Mouse (Mus musculus) limb, embryonic 12.5 days (tissue): ENCODE results near the gene Foxj2. TPM values are rescaled to one million over a fixed set of nuclear protein-coding genes. Genes with fewer than 3 reads are reported as not detected.

ENCODE experiments used
- ATAC-seq: fragments of 200-750 bp; cut with Nextera tagmentation; 2 replicates; pipeline ENCODE4 v1.8.0; 2017; ENCODE audit warnings: low read depth, moderate TSS enrichment; ENCODE audit not compliant: insufficient number of reproducible peaks, insufficient read depth, low FRiP score, low TSS enrichment
- H3K27ac ChIP-seq: fragments of 300-500 bp; sonication (generic); 2 replicates; pipeline ENCODE4 v1.5.1; 2016; ENCODE audit warnings: mild to moderate bottlenecking, moderate library complexity
- H3K27me3 ChIP-seq: fragments of 300-500 bp; sonication (generic); 2 replicates; pipeline ENCODE4 v1.6.1; 2016; ENCODE audit warnings: mild to moderate bottlenecking, moderate library complexity
- H3K36me3 ChIP-seq: fragments of 300-500 bp; sonication (generic); 2 replicates; pipeline ENCODE4 v1.6.1; 2016; ENCODE audit warnings: mild to moderate bottlenecking, moderate library complexity
- H3K4me1 ChIP-seq: fragments of 300-500 bp; sonication (generic); replicated peaks from 2 replicates; pipeline ENCODE4 v1.6.1; 2016
- H3K4me2 ChIP-seq: fragments of 300-500 bp; sonication (generic); 2 replicates; pipeline ENCODE4 v1.6.1; 2016; ENCODE audit warnings: mild to moderate bottlenecking, moderate library complexity
- H3K4me3 ChIP-seq: fragments of 300-500 bp; sonication (generic); replicated peaks from 2 replicates; pipeline ENCODE4 v1.5.1; 2016; ENCODE audit warnings: mild to moderate bottlenecking
- H3K9ac ChIP-seq: fragments of 300-500 bp; sonication (generic); replicated peaks from 2 replicates; pipeline ENCODE4 v1.6.1; 2016; ENCODE audit warnings: mild to moderate bottlenecking, moderate library complexity
- H3K9me3 ChIP-seq: fragments of 300-500 bp; sonication (generic); 2 replicates; pipeline ENCODE4 v1.6.1; 2016; ENCODE audit warnings: mild to moderate bottlenecking, moderate library complexity
- WGBS: fragments of 180-500 bp; shearing (Covaris S2); methylation state at CpG from one replicate; pipeline ENCODE4 v1.1.7; 2016; 5-methylcytosine and 5-hydroxymethylcytosine counted together
- polyA plus RNA-seq: library from polyadenylated mRNA; unstranded; fragments of >200 nt; fragmentation: Nextera tagmentation; extraction: Ambion mirVana; gene quantifications from 2 replicates; pipeline ENCODE4 v1.2.1, GENCODE M21; 2016

Foxj2 gene
- 4.6 and 6.0 TPM in 2 replicates for polyA plus RNA-seq

GRCm38 (mm10) chr6:122819306-122820070 is at the start of gene Foxj2:
Gene Foxj2 (plus strand): TSS chr6:122819914.
- peak within 1 kb of the TSS; percentile 96 for H3K9ac ChIP-seq
- H3K27ac ChIP-seq = peak within 1 kb of the TSS; percentile 72
- ATAC-seq = peak; percentile 73
- no peaks in the 10 kb centered on the region for H3K9me3 ChIP-seq
- H3K4me1 ChIP-seq = peaks cover 31% of the 10 kb centered on the region
- H3K27me3 ChIP-seq = no peaks in the 10 kb centered on the region
- peak within 1 kb of the TSS; percentile 88 for H3K4me2 ChIP-seq
- 3% methylated on average over 28 of the region's 61 CpGs for WGBS
- H3K4me3 ChIP-seq = peak within 1 kb of the TSS; percentile 89
- H3K36me3 ChIP-seq = no peaks in the 10 kb centered on the region

- no peaks in the 10 kb centered on the region for H3K27me3 ChIP-seq
- no peak overlapping the region for H3K9ac ChIP-seq
- no peak overlapping the region for H3K27ac ChIP-seq
- H3K36me3 ChIP-seq = no peaks in the 10 kb centered on the region
- ATAC-seq = no peak
- peaks cover 33% of the 10 kb centered on the region for H3K4me1 ChIP-seq
- no peak overlapping the region for H3K4me2 ChIP-seq
- H3K9me3 ChIP-seq = no peaks in the 10 kb centered on the region
- no peak overlapping the region for H3K4me3 ChIP-seq
- WGBS = 87% methylated on average over 11 of the region's 11 CpGs
Observed at GRCm38 (mm10) chr6:122770760-122771315, 48.9 kb upstream of the Foxj2 start.

GRCm38 (mm10) chr6:122772701-122773100 is 47.0 kb upstream of the Foxj2 start:
- ATAC-seq = no peak
- H3K9me3 ChIP-seq = no peaks in the 10 kb centered on the region
- H3K4me2 ChIP-seq = no peak overlapping the region
- H3K4me1 ChIP-seq = peaks cover 22% of the 10 kb centered on the region
- no peak overlapping the region for H3K27ac ChIP-seq
- H3K27me3 ChIP-seq = no peaks in the 10 kb centered on the region
- H3K4me3 ChIP-seq = no peak overlapping the region
- no peak overlapping the region for H3K9ac ChIP-seq
- WGBS = 41% methylated on average over 6 of the region's 6 CpGs
- no peaks in the 10 kb centered on the region for H3K36me3 ChIP-seq

- Histone ChIP-seq H3K9ac (no peak overlapping the region), H3K4me3 (no peak overlapping the region), H3K4me2 (no peak overlapping the region), H3K27me3 (no peaks in the 10 kb centered on the region), H3K9me3 (no peaks in the 10 kb centered on the region), H3K4me1 (peaks cover 8% of the 10 kb centered on the region; the same call in 1 of the 2 replicates), H3K27ac (no peak overlapping the region), H3K36me3 (no peaks in the 10 kb centered on the region)
- no peak for ATAC-seq
- 90% methylated on average over 1 of the region's 1 CpGs for WGBS
Observed at GRCm38 (mm10) chr6:122774345-122774744, 45.4 kb upstream of the Foxj2 start.

- H3K4me3 ChIP-seq = no peak overlapping the region
- H3K27ac ChIP-seq = no peak overlapping the region
- no peaks in the 10 kb centered on the region for H3K4me1 ChIP-seq
- no peak overlapping the region for H3K4me2 ChIP-seq
- H3K9me3 ChIP-seq = no peaks in the 10 kb centered on the region
- no peaks in the 10 kb centered on the region for H3K27me3 ChIP-seq
- no peak for ATAC-seq
- no peaks in the 10 kb centered on the region for H3K36me3 ChIP-seq
- WGBS = 84% methylated on average over 7 of the region's 7 CpGs
- H3K9ac ChIP-seq = no peak overlapping the region
Observed at GRCm38 (mm10) chr6:122776040-122776439, 43.7 kb upstream of the Foxj2 start.

GRCm38 (mm10) chr6:122779916-122780315 is 39.8 kb upstream of the Foxj2 start:
- no peaks in the 10 kb centered on the region for H3K36me3 ChIP-seq
- no peak overlapping the region for H3K9ac ChIP-seq
- no peaks in the 10 kb centered on the region for H3K4me1 ChIP-seq
- no peak overlapping the region for H3K27ac ChIP-seq
- H3K4me3 ChIP-seq = no peak overlapping the region
- H3K4me2 ChIP-seq = no peak overlapping the region
- WGBS = 56% methylated on average over 1 of the region's 1 CpGs
- no peak for ATAC-seq
- no peaks in the 10 kb centered on the region for H3K9me3 ChIP-seq
- no peaks in the 10 kb centered on the region for H3K27me3 ChIP-seq

GRCm38 (mm10) chr6:122781167-122781566 is 38.5 kb upstream of the Foxj2 start:
- Histone ChIP-seq H3K27ac (no peak overlapping the region), H3K27me3 (no peaks in the 10 kb centered on the region), H3K36me3 (no peaks in the 10 kb centered on the region), H3K9ac (no peak overlapping the region), H3K4me3 (no peak overlapping the region), H3K4me2 (no peak overlapping the region), H3K9me3 (no peaks in the 10 kb centered on the region), H3K4me1 (no peaks in the 10 kb centered on the region)
- ATAC-seq = no peak
- 77% methylated on average over 4 of the region's 4 CpGs for WGBS

GRCm38 (mm10) chr6:122782164-122782563 is 37.5 kb upstream of the Foxj2 start:
- Histone ChIP-seq H3K9me3 (no peaks in the 10 kb centered on the region), H3K27me3 (no peaks in the 10 kb centered on the region), H3K9ac (no peak overlapping the region), H3K4me3 (no peak overlapping the region), H3K27ac (no peak overlapping the region), H3K36me3 (no peaks in the 10 kb centered on the region), H3K4me1 (no peaks in the 10 kb centered on the region), H3K4me2 (no peak overlapping the region)
- no peak for ATAC-seq
- WGBS = 65% methylated on average over 3 of the region's 3 CpGs

GRCm38 (mm10) chr6:122784866-122785265 is 34.8 kb upstream of the Foxj2 start:
- H3K4me2 ChIP-seq = no peak overlapping the region
- WGBS = 98% methylated on average over 3 of the region's 3 CpGs

GRCm38 (mm10) chr6:122786275-122786674 is 33.4 kb upstream of the Foxj2 start:
- Histone ChIP-seq H3K4me3 (no peak overlapping the region), H3K4me1 (no peaks in the 10 kb centered on the region), H3K9me3 (no peaks in the 10 kb centered on the region), H3K27me3 (no peaks in the 10 kb centered on the region), H3K9ac (no peak overlapping the region), H3K4me2 (no peak overlapping the region), H3K27ac (no peak overlapping the region), H3K36me3 (no peaks in the 10 kb centered on the region)
- 25% methylated on average over 5 of the region's 5 CpGs for WGBS
- ATAC-seq = no peak

More at GRCm38 (mm10) chr6:122784866-122785265, 34.8 kb upstream of the Foxj2 start:
- H3K4me1 ChIP-seq = no peaks in the 10 kb centered on the region
- no peaks in the 10 kb centered on the region for H3K27me3 ChIP-seq
- no peak overlapping the region for H3K27ac ChIP-seq
- no peaks in the 10 kb centered on the region for H3K9me3 ChIP-seq
- no peak overlapping the region for H3K9ac ChIP-seq
- no peak overlapping the region for H3K4me3 ChIP-seq
- no peak for ATAC-seq
- no peaks in the 10 kb centered on the region for H3K36me3 ChIP-seq

- no peaks in the 10 kb centered on the region for H3K27me3 ChIP-seq
- H3K4me2 ChIP-seq = no peak overlapping the region
- WGBS = 72% methylated on average over 8 of the region's 8 CpGs
- no peak for ATAC-seq
- no peak overlapping the region for H3K9ac ChIP-seq
- H3K9me3 ChIP-seq = no peaks in the 10 kb centered on the region; the same call in 1 of the 2 replicates
- H3K4me1 ChIP-seq = no peaks in the 10 kb centered on the region
- H3K36me3 ChIP-seq = no peaks in the 10 kb centered on the region
- no peak overlapping the region for H3K27ac ChIP-seq
- H3K4me3 ChIP-seq = no peak overlapping the region
Observed at GRCm38 (mm10) chr6:122795254-122795935, 24.3 kb upstream of the Foxj2 start.
